22 mouse cellular contexts compared by ENCODE assay signal in genomic region chr2:167132041-167132440, GRCm38 (mm10). TPM values are rescaled to one million over a fixed set of nuclear protein-coding genes. Genes with fewer than 3 reads are reported as not detected.
A peak's percentile ranks its signal among the peaks of the same experiment; 100 is the strongest.
DNase-seq lines count a peak whose midpoint lies in the region; ATAC-seq and TF ChIP-seq lines count a peak whose summit lies in the region.
"Had no signal": no experiment of that assay in that cellular context is flagged by ENCODE, and none has a peak within 500 bp of the region (broad histone marks: within the 10 kb centered on the region; RNA-seq: fewer than 3 reads in every experiment).

No protein-coding gene starts in this region.

- TF ChIP-seq RAD21 in CH12.LX (IDR thresholded peaks at IDR 0.05; ENCODE audit: low read depth, low read length) = no peak

- WGBS in embryonic facial prominence, embryonic 13.5 days = 41% methylated on average over 8 of the region's 8 CpGs
- 58% methylated on average over 8 of the region's 8 CpGs for WGBS in embryonic facial prominence, embryonic 10.5 days
- WGBS in hindbrain, embryonic 10.5 days = 50% methylated on average over 8 of the region's 8 CpGs
- 34% methylated on average over 8 of the region's 8 CpGs for whole genome bisulfite sequencing in hindbrain, embryonic 16.5 days

- no peaks in the 10 kb centered on the region for H3K9me3 ChIP-seq in embryonic facial prominence, embryonic 13.5 days
- no peaks in the 10 kb centered on the region for H3K9me3 ChIP-seq in embryonic facial prominence, embryonic 10.5 days
- H3K9me3 ChIP-seq in hindbrain, embryonic 10.5 days = no peaks in the 10 kb centered on the region
- H3K9me3 ChIP-seq in hindbrain, embryonic 16.5 days (ENCODE audit: control insufficient read depth, low read length) = no peaks in the 10 kb centered on the region
- peaks cover 1% of the 10 kb centered on the region for H3K9me3 ChIP-seq in CH12.LX (replicated peaks; ENCODE audit: low read length)
- H3K9me3 ChIP-seq: forebrain, embryonic 10.5 days; forebrain, embryonic 13.5 days; G1E; hindbrain, embryonic 15.5 days; intestine, embryonic 15.5 days had no signal

- TF ChIP-seq POLR2A in CH12.LX (IDR thresholded peaks at IDR 0.05; ENCODE audit: low read depth, low read length) = no peak

- H3K9ac ChIP-seq in embryonic facial prominence, embryonic 13.5 days = 0 out of 2 replicates have a peak overlapping the region, but pooled peaks have one; percentile 21
- H3K9ac ChIP-seq in hindbrain, embryonic 16.5 days (ENCODE audit: low read depth, low read length) = no peak overlapping the region
- no peak overlapping the region for H3K9ac ChIP-seq in CH12.LX (ENCODE audit: insufficient read depth, low read depth)
- H3K9ac ChIP-seq: forebrain, embryonic 13.5 days; hindbrain, embryonic 15.5 days; intestine, embryonic 15.5 days had no signal

- H3K4me3 ChIP-seq in embryonic facial prominence, embryonic 13.5 days = no peak overlapping the region
- H3K4me3 ChIP-seq in embryonic facial prominence, embryonic 10.5 days = no peak overlapping the region
- H3K4me3 ChIP-seq in hindbrain, embryonic 10.5 days = no peak overlapping the region
- H3K4me3 ChIP-seq in hindbrain, embryonic 16.5 days (ENCODE audit: low read length) = no peak overlapping the region
- H3K4me3 ChIP-seq in left cerebral cortex, adult 2 months = no peak overlapping the region
- no peak overlapping the region for H3K4me3 ChIP-seq in CH12.LX (replicated peaks in 1 of 3; ENCODE audit: low read depth in 2 of 3, low read length in 2 of 3, poor library complexity in 1 of 3)
- H3K4me3 ChIP-seq: forebrain, embryonic 10.5 days; forebrain, embryonic 13.5 days; hindbrain, embryonic 15.5 days; intestine, embryonic 15.5 days had no signal

- dilution Hi-C loops in CH12.LX (cut with MboI; ENCODE audit: extremely low pct_ligation_motif_present, extremely low pct_unique_long_range_greater_than_20kb, low sequenced_read_pairs) = no loop called here

- no peak overlapping the region for H3K4me2 ChIP-seq in embryonic facial prominence, embryonic 13.5 days
- no peak overlapping the region for H3K4me2 ChIP-seq in hindbrain, embryonic 16.5 days (ENCODE audit: low read length)
- H3K4me2 ChIP-seq in CH12.LX (ENCODE audit: insufficient read depth, low read depth, poor library complexity, severe bottlenecking) = no peak overlapping the region
- H3K4me2 ChIP-seq: forebrain, embryonic 13.5 days; heart, embryonic 11.5 days; hindbrain, embryonic 15.5 days; intestine, embryonic 15.5 days had no signal

- H3K27ac ChIP-seq in embryonic facial prominence, embryonic 13.5 days = no peak overlapping the region
- no peak overlapping the region for H3K27ac ChIP-seq in embryonic facial prominence, embryonic 10.5 days (replicated peaks)
- peak overlapping the region; percentile 16; the same call in 1 of the 2 replicates for H3K27ac ChIP-seq in hindbrain, embryonic 10.5 days
- H3K27ac ChIP-seq in hindbrain, embryonic 16.5 days (ENCODE audit: low read depth, low read length) = no peak overlapping the region
- peak overlapping the region; percentile 50; the same call in 1 of the 2 replicates for H3K27ac ChIP-seq in left cerebral cortex, adult 2 months
- no peak overlapping the region for H3K27ac ChIP-seq in CH12.LX (ENCODE audit: insufficient read depth, low read depth)
- H3K27ac ChIP-seq: forebrain, embryonic 10.5 days; forebrain, embryonic 13.5 days; hindbrain, embryonic 15.5 days; intestine, embryonic 15.5 days had no signal

- in situ Hi-C loops in CH12.LX (cut with MboI; ENCODE audit: low pct_ligation_motif_present, low pct_unique_long_range_greater_than_20kb, low sequenced_read_pairs) = no loop called here

- no peaks in the 10 kb centered on the region for H3K27me3 ChIP-seq in embryonic facial prominence, embryonic 13.5 days
- peaks cover 13% of the 10 kb centered on the region for H3K27me3 ChIP-seq in embryonic facial prominence, embryonic 10.5 days (replicated peaks; ENCODE audit: low read depth, poor library complexity, severe bottlenecking)
- H3K27me3 ChIP-seq in hindbrain, embryonic 10.5 days (ENCODE audit: insufficient read depth, poor library complexity, severe bottlenecking) = peaks cover 8% of the 10 kb centered on the region; the same call in 1 of the 2 replicates
- H3K27me3 ChIP-seq in hindbrain, embryonic 16.5 days (replicated peaks; ENCODE audit: control insufficient read depth, insufficient read depth, low read length) = no peaks in the 10 kb centered on the region
- H3K27me3 ChIP-seq in CH12.LX (replicated peaks) = peaks cover 3% of the 10 kb centered on the region
- H3K27me3 ChIP-seq: forebrain, embryonic 13.5 days; hindbrain, embryonic 15.5 days; intestine, embryonic 15.5 days; Patski had no signal

- no peak for ATAC-seq in embryonic facial prominence, embryonic 13.5 days (ENCODE audit: insufficient number of reproducible peaks, insufficient read depth, low FRiP score, low TSS enrichment, low read depth)
- no peak for ATAC-seq in hindbrain, embryonic 16.5 days
- ATAC-seq: forebrain, embryonic 13.5 days; forebrain, embryonic 16.5 days; intestine, embryonic 15.5 days; Patski had no signal

- TF ChIP-seq EP300 in CH12.LX (IDR thresholded peaks at IDR 0.05; ENCODE audit: low read length) = no peak

- TF ChIP-seq CTCF in left cerebral cortex, adult 2 months (IDR thresholded peaks at IDR 0.05) = no peak
- TF ChIP-seq CTCF in CH12.LX (conservative IDR thresholded peaks at IDR 0.05 in 1 of 2, IDR thresholded peaks at IDR 0.05 in 1 of 2; ENCODE audit: low read depth in 2 of 2, low read length in 2 of 2) = no peak

- H3K79me2 ChIP-seq in CH12.LX (replicated peaks; ENCODE audit: control insufficient read depth, extremely low read depth, insufficient read depth, poor library complexity, severe bottlenecking) = no peaks in the 10 kb centered on the region

- no peak for DNase-seq in embryonic facial prominence, embryonic 10.5 days (ENCODE audit: low spot score)
- DNase-seq in hindbrain, embryonic 10.5 days (ENCODE audit: low spot score) = no peak
- no peak for DNase-seq in left cerebral cortex, adult 2 months (ENCODE audit: extremely low spot score in 1 of 2, low spot score in 2 of 2)
- DNase-seq in left cerebral cortex, postnatal 25 days (ENCODE audit: low spot score in 2 of 2) = no peak
- peak; percentile 50 for DNase-seq in CH12.LX (ENCODE audit: extremely low read depth)
- DNase-seq in urinary bladder, postnatal 36 days (ENCODE audit: low spot score in 2 of 2) = no peak
- DNase-seq: adrenal gland, postnatal 10 days; adrenal gland, postnatal 36 days; cerebellum, adult 18-20 months; cerebellum, adult 9-10 months; cerebellum, postnatal 14 days; gastrocnemius, postnatal 14 days had no signal

- H3K4me1 ChIP-seq in embryonic facial prominence, embryonic 13.5 days = peaks cover 25% of the 10 kb centered on the region
- H3K4me1 ChIP-seq in embryonic facial prominence, embryonic 10.5 days = peaks cover 40% of the 10 kb centered on the region
- H3K4me1 ChIP-seq in hindbrain, embryonic 10.5 days (replicated peaks) = peaks cover 37% of the 10 kb centered on the region
- peaks cover 33% of the 10 kb centered on the region for H3K4me1 ChIP-seq in hindbrain, embryonic 16.5 days (ENCODE audit: control insufficient read depth, insufficient read depth, low read depth, low read length)
- H3K4me1 ChIP-seq in CH12.LX (ENCODE audit: control insufficient read depth in 1 of 2, insufficient read depth in 2 of 2) = peaks cover 10 to 43% of the 10 kb centered on the region in 2 experiments

- intact Hi-C loops in left cerebral cortex, adult 2 months (cut with DNase I) = no loop called here
- intact Hi-C loops in left cerebral cortex, postnatal 25 days (cut with DNase I) = loop anchor here (10.0 kb wide), 1 partner anchor 53 kb away; no protein-coding TSS in a partner anchor

- no peaks in the 10 kb centered on the region for H3K36me3 ChIP-seq in embryonic facial prominence, embryonic 13.5 days
- no peaks in the 10 kb centered on the region for H3K36me3 ChIP-seq in embryonic facial prominence, embryonic 10.5 days (replicated peaks)
- no peaks in the 10 kb centered on the region for H3K36me3 ChIP-seq in hindbrain, embryonic 10.5 days
- no peaks in the 10 kb centered on the region for H3K36me3 ChIP-seq in hindbrain, embryonic 16.5 days (ENCODE audit: control insufficient read depth, insufficient read depth, low read length)
- no peaks in the 10 kb centered on the region for H3K36me3 ChIP-seq in CH12.LX (replicated peaks in 1 of 2; ENCODE audit: control insufficient read depth in 1 of 2, insufficient read depth in 1 of 2, low read length in 1 of 2)
- H3K36me3 ChIP-seq: forebrain, embryonic 10.5 days; G1E; hindbrain, embryonic 15.5 days; intestine, embryonic 15.5 days had no signal

TF ChIP-seq in CH12.LX, 34 proteins besides CTCF, POLR2A, EP300 and RAD21:
- 0 out of 2 replicates have a peak, but pooled peaks have one; percentile 17 for TF ChIP-seq IRF4 (IDR thresholded peaks at IDR 0.05; ENCODE audit: low read depth, low read length)
- TF ChIP-seq BHLHE40 (IDR thresholded peaks at IDR 0.05; ENCODE audit: low read depth, low read length) = peak; percentile 36; the same call in 1 of the 2 replicates
- no peak for TF ChIP-seq NRF1 (IDR thresholded peaks at IDR 0.05; ENCODE audit: low read depth, low read length)
TF ChIP-seq in CH12.LX: peak in this region for 2.

RNA-seq across cellular contexts. Expression of gene Kcnb1, which starts 57.9 kb away (rescaled TPM):
- polyA plus RNA-seq in embryonic facial prominence, embryonic 13.5 days (2015; fragmentation: Nextera tagmentation; extraction: Ambion mirVana) = 1.1 and 1.2 TPM in 2 replicates
- polyA plus RNA-seq in embryonic facial prominence, embryonic 10.5 days (2016; fragmentation: Nextera tagmentation; extraction: Ambion mirVana) = 0.40 and 0.52 TPM in 2 replicates
- polyA plus RNA-seq in hindbrain, embryonic 10.5 days (2016; fragmentation: Nextera tagmentation; extraction: Ambion mirVana) = 0.56 and 0.89 TPM in 2 replicates
- 3.2 TPM in 2 replicates for polyA plus RNA-seq in hindbrain, embryonic 16.5 days (2015; fragmentation: Nextera tagmentation; extraction: Ambion mirVana)
- 100 to 1,000 TPM; 230 to 237 TPM for total RNA-seq in left cerebral cortex, adult 2 months (2021)
- 100 to 1,000 TPM; 192 to 207 TPM for total RNA-seq in left cerebral cortex, postnatal 25 days (2021)
- total RNA-seq in CH12.LX (2012; rRNA removed) = 2.5 and 2.6 TPM in 2 replicates
- total RNA-seq in CH12.LX (2014; rRNA removed) = 5.0 and 5.1 TPM in 2 replicates
- polyA plus RNA-seq in CH12.LX (2012; ENCODE audit: insufficient read length, low read depth) = 5.6 and 6.6 TPM in 2 replicates
- polyA plus RNA-seq: G1E had no signal

Comparison
In these comparisons a context has a peak if more than half of its experiments do, and no peak if none do; other contexts are left out.
1. H3K27ac ChIP-seq: peak in hindbrain, embryonic 10.5 days (single experiment) and left cerebral cortex, adult 2 months (single experiment); none in embryonic facial prominence, embryonic 13.5 days (single experiment), embryonic facial prominence, embryonic 10.5 days (single experiment), hindbrain, embryonic 16.5 days (single experiment) and CH12.LX (single experiment).